1 mouse cellular context compared by ENCODE assay signal in the genomic region with DNA sequence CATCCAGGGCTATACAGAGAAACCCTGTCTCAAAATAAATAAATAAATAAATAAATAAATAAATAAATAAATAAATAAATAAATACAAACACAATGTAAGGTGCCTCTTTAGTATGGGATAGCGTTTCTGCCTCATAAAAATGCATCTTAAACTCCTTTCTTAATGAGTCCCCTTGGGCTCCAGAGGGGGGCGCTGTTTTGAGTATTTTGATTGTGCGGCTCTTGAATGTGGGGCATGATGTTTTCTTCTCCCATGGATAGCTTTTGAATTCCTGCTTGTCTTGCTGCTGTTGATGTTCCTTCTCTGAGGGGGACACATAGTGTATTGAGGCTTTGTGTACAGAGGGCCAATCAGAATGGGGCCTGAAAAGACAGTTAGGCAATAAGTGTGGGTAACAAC.
TF ChIP-seq lines count a peak whose summit lies in the region.

No protein-coding gene starts in this region.

TF ChIP-seq in CH12.LX, 34 proteins besides CTCF, POLR2A, EP300 and RAD21 (continued from another document):
- no peak for TF ChIP-seq MEF2A (IDR thresholded peaks at IDR 0.05; ENCODE audit: borderline replicate concordance, low read depth, low read length)
- no peak for TF ChIP-seq TCF12 (IDR thresholded peaks at IDR 0.05; ENCODE audit: low read depth, low read length)
- no peak for TF ChIP-seq ZC3H11A (IDR thresholded peaks at IDR 0.05; ENCODE audit: low read depth, low read length)
- no peak for TF ChIP-seq CHD2 (IDR thresholded peaks at IDR 0.05; ENCODE audit: low read length)
- TF ChIP-seq IRF4 (IDR thresholded peaks at IDR 0.05; ENCODE audit: low read depth, low read length): no peak
TF ChIP-seq in CH12.LX: peak in this region for 0.
